ENCODE assay signal across 16 mouse cellular contexts in genomic region chr9:92768432-92768831, GRCm38 (mm10).
A peak's percentile ranks its signal among the peaks of the same experiment; 100 is the strongest.
DNase-seq lines count a peak whose midpoint lies in the region; ATAC-seq lines count a peak whose summit lies in the region.
"Had no signal": no experiment of that assay in that cellular context is flagged by ENCODE, and none has a peak within 500 bp of the region (broad histone marks: within the 10 kb centered on the region; RNA-seq: fewer than 3 reads in every experiment).

No protein-coding gene starts in this region.

- no peak for ATAC-seq in megakaryocyte-erythroid progenitor cell, adult 5-6 weeks (replicated peaks; ENCODE audit: low FRiP score, low TSS enrichment, poor library complexity, severe bottlenecking)
- ATAC-seq: CD4-positive, CD25-positive, alpha-beta regulatory T cell, adult 4 months; hindbrain, postnatal 0 days had no signal

- intact Hi-C loops in gastrocnemius, postnatal 36 days (cut with DNase I): no loop called here

- peak; percentile 57 for DNase-seq in layer of hippocampus, adult 11-12 months (ENCODE audit: low spot score)
- no peak for DNase-seq in layer of hippocampus, adult 9-10 months (ENCODE audit: low spot score)
- peak; percentile 32 to 48 for DNase-seq in frontal cortex, postnatal 10 days (ENCODE audit: low spot score in 2 of 2)
- DNase-seq in layer of hippocampus, postnatal 10 days (ENCODE audit: low spot score in 2 of 2): peak; percentile 46 to 61
- DNase-seq in right cerebral cortex, postnatal 14 days: peak; percentile 64
- no peak for DNase-seq in thymus, postnatal 4 days
- DNase-seq in gastrocnemius, postnatal 36 days: no peak
- DNase-seq: adrenal gland, postnatal 14 days; gastrocnemius, postnatal 25 days; kidney, adult 2 months; lung, postnatal 14 days; retina, postnatal 1 day; thymus, postnatal 14 days had no signal

Comparison
In these comparisons a context has a peak if more than half of its experiments do, and no peak if none do; other contexts are left out.
1. DNase-seq: peak in layer of hippocampus, adult 11-12 months (single experiment), frontal cortex, postnatal 10 days (2 of 2), layer of hippocampus, postnatal 10 days (2 of 2) and right cerebral cortex, postnatal 14 days (single experiment); none in layer of hippocampus, adult 9-10 months (single experiment), thymus, postnatal 4 days (single experiment) and gastrocnemius, postnatal 36 days (0 of 2).